Mouse (Mus musculus) small intestine, adult 2 months (tissue): Measurements from ENCODE around the gene Rps19bp1. TPM values are rescaled to one million over a fixed set of nuclear protein-coding genes. Genes with fewer than 3 reads are reported as not detected.

Source experiments
- H3K27ac ChIP-seq: fragments of 200-500 bp; 2 replicates; pipeline ENCODE4 v1.5.1; 2012; ENCODE audit warnings: low read depth, low read length, control low read depth, inconsistent platforms; ENCODE audit not compliant: insufficient read depth
- H3K27me3 ChIP-seq: fragments of 200-500 bp; 2 replicates; pipeline ENCODE4 v1.6.1; 2012; ENCODE audit warnings: mild to moderate bottlenecking, moderate library complexity, low read length, inconsistent platforms; ENCODE audit not compliant: control insufficient read depth, insufficient read depth
- H3K36me3 ChIP-seq: fragments of 200-500 bp; 2 replicates; pipeline ENCODE4 v1.6.1; 2012; ENCODE audit warnings: mild to moderate bottlenecking, low read length, control low read depth, inconsistent platforms; ENCODE audit not compliant: control insufficient read depth, insufficient read depth
- H3K4me1 ChIP-seq: fragments of 200-500 bp; 2 replicates; pipeline ENCODE4 v1.6.1; 2012; ENCODE audit warnings: low read length, inconsistent platforms, mixed read lengths; ENCODE audit not compliant: control insufficient read depth, insufficient read depth, insufficient read length
- H3K4me3 ChIP-seq: fragments of 200-500 bp; 2 replicates; pipeline ENCODE4 v1.5.1; 2012; ENCODE audit warnings: low read depth, mild to moderate bottlenecking, control low read depth, inconsistent platforms, low read length, moderate library complexity
- CTCF ChIP-seq: fragments of 200-500 bp; IDR thresholded peaks from 2 replicates; pipeline ENCODE4 v1.5.1; 2012; ENCODE audit warnings: low read depth, mild to moderate bottlenecking, control low read depth, inconsistent platforms, low read length, moderate library complexity, mixed read lengths; ENCODE audit not compliant: insufficient replicate concordance, insufficient read length; ENCODE audit errors: extremely low read depth
- POLR2A ChIP-seq: fragments of 200-500 bp; IDR thresholded peaks from 2 replicates; pipeline ENCODE4 v1.6.1; 2012; ENCODE audit warnings: low read depth, mild to moderate bottlenecking, control low read depth, inconsistent platforms, low read length, moderate library complexity
- WGBS: fragments of 180-500 bp; shearing (Covaris S2); methylation state at CpG from one replicate; pipeline ENCODE4 v1.1.7; 2018; 5-methylcytosine and 5-hydroxymethylcytosine counted together
- polyA plus RNA-seq: library from polyadenylated mRNA; depleted of rRNA; stranded (reverse); fragments of >200 nt; gene quantifications from 2 replicates; pipeline ENCODE4 v1.2.3, GENCODE M21; 2012

Rps19bp1 gene
- polyA plus RNA-seq, 1 experiment, result 19.3 TPM

DNA sequence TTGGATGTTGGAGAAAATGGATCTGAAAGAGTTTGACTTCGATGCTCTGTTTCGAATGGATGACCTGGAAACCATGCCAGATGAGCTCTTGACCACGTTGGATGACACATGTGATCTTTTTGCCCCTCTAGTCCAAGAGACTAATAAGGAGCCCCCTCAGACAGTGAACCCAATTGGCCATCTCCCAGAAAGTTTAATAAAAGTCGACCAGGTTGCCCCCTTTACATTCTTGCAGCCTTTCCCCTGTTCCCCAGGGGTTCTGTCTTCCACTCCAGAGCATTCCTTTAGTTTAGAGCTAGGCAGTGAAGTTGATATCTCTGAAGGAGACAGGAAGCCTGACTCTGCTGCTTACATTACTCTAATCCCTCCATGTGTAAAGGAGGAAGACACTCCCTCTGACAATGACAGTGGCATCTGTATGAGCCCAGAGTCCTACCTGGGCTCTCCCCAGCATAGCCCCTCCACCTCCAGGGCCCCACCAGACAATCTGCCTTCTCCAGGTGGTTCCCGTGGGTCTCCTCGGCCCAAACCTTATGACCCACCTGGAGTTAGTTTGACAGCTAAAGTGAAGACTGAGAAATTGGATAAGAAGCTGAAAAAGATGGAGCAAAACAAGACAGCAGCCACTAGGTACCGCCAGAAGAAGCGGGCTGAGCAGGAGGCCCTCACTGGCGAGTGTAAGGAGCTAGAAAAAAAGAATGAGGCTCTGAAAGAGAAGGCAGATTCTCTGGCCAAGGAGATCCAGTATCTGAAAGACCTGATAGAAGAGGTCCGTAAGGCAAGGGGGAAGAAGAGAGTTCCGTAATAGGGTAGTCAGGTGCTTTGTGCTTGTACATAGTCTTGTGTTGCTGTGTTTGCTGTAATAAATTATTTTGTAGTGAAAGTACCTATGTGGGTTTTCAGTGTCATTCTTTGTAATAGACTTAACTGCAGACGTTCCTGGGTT is 7.2 kb downstream of the Rps19bp1 start:
- Histone ChIP-seq H3K4me3 (peak overlapping the region; percentile 84), H3K4me1 (peaks cover 24% of the 10 kb centered on the region; the same call in 1 of the 2 replicates), H3K27me3 (no peaks in the 10 kb centered on the region), H3K36me3 (peaks cover 23% of the 10 kb centered on the region), H3K27ac (peak overlapping the region; percentile 83)
- 18% methylated on average over 12 of the region's 12 CpGs for WGBS
- TF ChIP-seq CTCF, result no peak
- TF ChIP-seq POLR2A, result no peak

DNA sequence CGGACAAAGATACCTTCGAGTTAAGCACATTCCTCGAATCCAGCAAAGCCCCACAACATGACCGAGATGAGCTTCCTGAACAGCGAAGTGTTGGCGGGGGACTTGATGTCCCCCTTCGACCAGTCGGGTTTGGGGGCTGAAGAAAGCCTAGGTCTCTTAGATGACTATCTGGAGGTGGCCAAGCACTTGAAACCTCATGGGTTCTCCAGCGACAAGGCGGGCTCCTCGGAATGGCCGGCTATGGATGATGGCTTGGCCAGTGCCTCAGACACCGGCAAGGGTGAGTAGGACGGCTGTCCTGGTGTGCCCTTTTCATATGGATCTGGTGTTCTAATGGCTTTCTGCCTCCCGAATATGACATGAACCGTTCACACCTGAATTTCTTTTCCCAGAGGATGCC is 7.9 kb downstream of the Rps19bp1 start:
- no peak for TF ChIP-seq CTCF
- TF ChIP-seq POLR2A, result no peak
- H3K36me3 ChIP-seq, result peaks cover 25% of the 10 kb centered on the region

DNA sequence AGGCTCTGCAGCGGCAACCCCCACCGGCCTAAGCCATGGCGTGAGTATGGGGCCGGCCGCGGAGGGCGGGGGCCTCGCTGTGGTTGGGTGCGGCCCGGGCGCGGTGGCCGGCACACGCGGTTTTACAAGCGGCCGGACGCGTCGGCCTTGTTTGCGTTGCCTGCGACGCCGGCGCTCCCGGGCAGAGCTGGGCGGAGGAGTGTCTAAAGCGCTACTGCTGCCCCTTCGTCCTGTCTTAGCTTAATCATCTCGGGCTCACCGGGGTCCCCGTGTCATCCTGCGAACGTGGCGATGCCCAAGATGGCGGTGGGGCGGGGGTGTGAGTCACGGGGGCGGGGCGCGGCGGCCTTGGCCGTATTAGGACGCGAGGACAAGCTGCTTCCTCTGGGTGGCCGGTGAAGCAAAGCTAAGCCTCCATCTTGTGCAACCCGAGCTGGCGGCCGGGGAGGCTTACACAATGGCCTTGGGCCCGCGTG is 8.4 kb downstream of the Rps19bp1 start:
- WGBS, result under 1% methylated on average over 51 of the region's 51 CpGs
- Histone ChIP-seq H3K27ac (peak overlapping the region; percentile 96), H3K27me3 (no peaks in the 10 kb centered on the region), H3K4me3 (peak overlapping the region; percentile 84), H3K4me1 (peaks cover 29% of the 10 kb centered on the region; the same call in 1 of the 2 replicates), H3K36me3 (peaks cover 26% of the 10 kb centered on the region)
- TF ChIP-seq POLR2A, result no peak; the same call in 1 of the 2 replicates
- TF ChIP-seq CTCF, result no peak

More for the DNA sequence above, 7.9 kb downstream of the Rps19bp1 start:
- 2% methylated on average over 16 of the region's 16 CpGs for WGBS
- H3K27ac ChIP-seq, result peak overlapping the region; percentile 83
- no peaks in the 10 kb centered on the region for H3K27me3 ChIP-seq
- peaks cover 24% of the 10 kb centered on the region; the same call in 1 of the 2 replicates for H3K4me1 ChIP-seq
- H3K4me3 ChIP-seq, result peak overlapping the region; percentile 84

DNA sequence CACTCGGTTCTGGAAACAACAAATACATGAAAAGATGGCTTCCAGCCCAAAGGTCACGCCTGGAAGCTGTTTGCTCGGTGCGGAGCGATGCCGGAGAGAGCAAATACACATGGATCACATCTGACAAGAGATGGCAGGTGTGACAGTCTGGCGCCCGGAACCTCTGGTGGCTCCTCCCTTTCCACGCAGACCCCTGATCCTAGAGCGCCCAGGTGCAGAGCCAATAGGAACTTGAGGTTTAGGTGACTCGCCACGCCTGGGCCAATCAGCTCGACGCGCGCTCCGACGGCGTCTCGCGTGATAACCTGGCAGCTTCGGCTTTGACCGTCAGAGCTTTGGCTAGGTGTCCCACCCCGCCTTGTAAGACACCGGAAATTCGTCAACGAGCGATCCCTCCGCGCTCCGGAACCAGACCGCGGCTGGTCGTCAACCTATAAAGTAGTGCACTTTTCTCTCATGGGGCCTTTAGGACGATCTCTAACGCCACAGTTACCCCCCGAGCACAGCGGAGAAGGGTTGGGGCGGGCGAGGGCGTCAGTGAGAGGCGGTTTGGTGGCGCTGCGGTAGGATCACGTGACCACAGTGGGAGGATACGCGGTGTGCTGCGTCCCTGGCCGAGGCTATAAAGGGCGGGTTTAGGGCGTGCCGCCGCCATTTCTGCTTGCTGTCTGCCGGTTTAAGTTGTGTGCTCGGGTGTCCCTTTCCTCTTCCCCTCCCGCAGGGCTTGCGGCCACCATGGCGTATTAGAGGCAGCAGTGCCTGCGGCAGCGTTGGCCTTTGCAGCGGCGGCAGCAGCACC is 9.1 kb downstream of the Rps19bp1 start, which contains the start of gene Atf4:
Gene Atf4 (plus strand): TSS at position 338 of the 799 bp plus-strand sequence.
- under 1% methylated on average over 62 of the region's 62 CpGs for WGBS
- peak within 1 kb of the TSS; percentile 99 for H3K27ac ChIP-seq
- H3K4me3 ChIP-seq, result peak within 1 kb of the TSS; percentile 84
- peaks cover 26% of the 10 kb centered on the region for H3K36me3 ChIP-seq
- no peak for TF ChIP-seq CTCF
- peak; percentile 100 for TF ChIP-seq POLR2A
- peaks cover 29% of the 10 kb centered on the region; the same call in 1 of the 2 replicates for H3K4me1 ChIP-seq
- H3K27me3 ChIP-seq, result no peaks in the 10 kb centered on the region

DNA sequence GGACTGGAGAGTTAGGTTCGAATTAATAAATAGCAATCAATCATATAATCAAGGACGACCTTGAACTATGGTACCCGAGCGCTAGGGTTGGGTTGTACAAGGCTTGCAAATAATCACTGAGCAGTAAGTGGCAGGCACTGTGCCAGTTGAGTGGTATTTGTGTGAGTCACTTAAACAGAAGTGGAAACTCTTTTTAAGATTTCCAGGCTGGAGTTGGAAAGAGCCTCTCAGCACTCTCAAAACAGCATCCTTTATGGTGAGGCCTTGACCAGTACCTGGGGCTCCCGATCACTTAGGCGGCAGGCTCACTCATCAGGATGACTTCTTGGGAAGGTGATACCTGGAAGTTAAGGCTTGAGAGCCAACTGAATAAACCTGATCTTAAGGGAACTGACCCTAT is 9.9 kb downstream of the Rps19bp1 start:
- TF ChIP-seq POLR2A (no peak), CTCF (no peak)
- H3K36me3 ChIP-seq, result peaks cover 35% of the 10 kb centered on the region
- H3K4me1 ChIP-seq, result peaks cover 37% of the 10 kb centered on the region
- 9% methylated on average over 6 of the region's 6 CpGs for WGBS
- H3K27ac ChIP-seq, result peak overlapping the region; percentile 99
- H3K27me3 ChIP-seq, result no peaks in the 10 kb centered on the region
- peak overlapping the region; percentile 66 for H3K4me3 ChIP-seq

DNA sequence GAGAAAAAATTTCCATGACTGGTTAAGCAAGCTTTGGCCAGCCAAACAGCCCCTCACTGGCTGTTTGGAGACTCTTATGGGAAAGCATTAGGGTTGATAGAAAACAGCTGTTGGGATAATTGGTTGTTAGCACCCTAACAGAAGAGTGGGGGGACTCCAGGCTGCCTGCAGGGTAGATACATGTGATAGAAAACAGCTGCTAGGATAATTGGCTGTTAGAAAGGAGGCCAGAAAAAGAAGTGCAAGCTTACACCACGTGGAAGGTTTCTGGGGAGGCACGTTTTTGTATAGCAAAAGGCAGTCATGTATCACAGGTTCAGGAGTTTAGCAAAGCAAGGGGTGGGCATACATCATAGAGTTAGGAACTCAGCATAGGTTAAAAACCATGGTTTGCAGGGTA is 10.6 kb downstream of the Rps19bp1 start:
- Histone ChIP-seq H3K36me3 (peaks cover 42% of the 10 kb centered on the region), H3K27ac (peak overlapping the region; percentile 99), H3K4me3 (no peak overlapping the region), H3K27me3 (no peaks in the 10 kb centered on the region), H3K4me1 (peaks cover 37% of the 10 kb centered on the region)
- WGBS, result 32% methylated on average over 2 of the region's 2 CpGs
- TF ChIP-seq CTCF (no peak), POLR2A (no peak)
